Mouse (Mus musculus) embryonic facial prominence, embryonic 14.5 days (tissue): ENCODE measurements around the gene Kalrn. TPM values are rescaled to one million over a fixed set of nuclear protein-coding genes. Genes with fewer than 3 reads are reported as not detected.
A peak's percentile ranks its signal among the peaks of the same experiment; 100 is the strongest.

Experiments
- ATAC-seq: fragments of 200-750 bp; cut with Nextera tagmentation; 2 replicates; pipeline ENCODE4 v1.8.0; 2017; ENCODE audit warnings: low read depth, moderate number of reproducible peaks, moderate TSS enrichment
- DNase-seq: peaks from one replicate; pipeline ENCODE4 v3.0.0-alpha.2; 2015; ENCODE audit warnings: low spot score
- H3K27ac ChIP-seq: fragments of 300-500 bp; sonication (generic); replicated peaks from 2 replicates; pipeline ENCODE4 v1.5.1; 2014; ENCODE audit warnings: low read depth, mild to moderate bottlenecking, low read length, moderate library complexity
- H3K27me3 ChIP-seq: fragments of 300-500 bp; sonication (generic); replicated peaks from 2 replicates; pipeline ENCODE4 v1.6.1; 2014; ENCODE audit warnings: low read length; ENCODE audit not compliant: control insufficient read depth, insufficient read depth
- H3K36me3 ChIP-seq: fragments of 300-500 bp; sonication (generic); 2 replicates; pipeline ENCODE4 v1.6.1; 2014; ENCODE audit warnings: low read length, mixed read lengths; ENCODE audit not compliant: control insufficient read depth, insufficient read depth
- H3K4me1 ChIP-seq: fragments of 300-500 bp; sonication (generic); 2 replicates; pipeline ENCODE4 v1.6.1; 2014; ENCODE audit warnings: antibody characterized with exemption, low read length; ENCODE audit not compliant: control insufficient read depth, insufficient read depth
- H3K4me2 ChIP-seq: fragments of 300-500 bp; sonication (generic); 2 replicates; pipeline ENCODE4 v1.6.1; 2014; ENCODE audit warnings: low read depth, mild to moderate bottlenecking, low read length, moderate library complexity, mixed read lengths
- H3K4me3 ChIP-seq: fragments of 300-500 bp; sonication (generic); 2 replicates; pipeline ENCODE4 v1.5.1; 2014; ENCODE audit warnings: low read depth, mild to moderate bottlenecking, low read length
- H3K9ac ChIP-seq: fragments of 300-500 bp; sonication (generic); 2 replicates; pipeline ENCODE4 v1.6.1; 2014; ENCODE audit warnings: low read depth, mild to moderate bottlenecking, low read length, moderate library complexity, mixed read lengths
- H3K9me3 ChIP-seq: fragments of 300-500 bp; sonication (generic); 2 replicates; pipeline ENCODE4 v1.6.1; 2016; ENCODE audit warnings: low read length; ENCODE audit not compliant: control insufficient read depth
- WGBS: fragments of 180-500 bp; shearing (Covaris S2); extraction: QIAGEN DNeasy Blood & Tissue Kit; methylation state at CpG from one replicate; pipeline ENCODE4 v1.1.7; 2014; 5-methylcytosine and 5-hydroxymethylcytosine counted together
- polyA plus RNA-seq: library from polyadenylated mRNA; unstranded; fragments of >200 nt; fragmentation: Nextera tagmentation; extraction: Ambion mirVana; gene quantifications from 2 replicates; pipeline ENCODE4 v1.2.1, GENCODE M21; 2014

The Kalrn gene
- polyA plus RNA-seq, 1 experiment from 2014 or later, result 12.2 TPM

DNA sequence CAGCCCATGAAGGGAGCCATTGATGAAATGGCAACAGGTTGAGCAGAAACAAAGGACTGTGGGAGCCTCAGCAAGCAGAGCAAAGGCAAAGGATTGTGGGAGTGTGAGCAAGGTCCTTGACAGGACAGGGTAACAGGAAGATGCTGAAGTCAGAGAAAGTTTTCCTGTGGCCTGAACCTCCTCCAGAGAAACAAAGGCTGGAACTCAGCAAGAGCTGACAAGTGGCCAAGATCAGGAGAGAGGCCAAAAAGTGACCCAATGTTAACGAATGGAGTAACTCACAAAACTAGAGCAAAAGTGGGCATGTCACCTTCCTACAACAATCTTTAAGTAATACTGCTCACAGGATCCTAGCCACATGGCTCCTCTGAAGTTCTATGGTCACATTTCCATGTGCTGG is 172.1 kb downstream of the Kalrn start:
- 93% methylated on average over 1 of the region's 1 CpGs for WGBS
- no peaks in the 10 kb centered on the region for H3K4me1 ChIP-seq
- no peak overlapping the region for H3K4me3 ChIP-seq
- DNase-seq (no peak), ATAC-seq (no peak)
- H3K9me3 ChIP-seq, result no peaks in the 10 kb centered on the region
- no peak overlapping the region for H3K27ac ChIP-seq
- no peak overlapping the region for H3K9ac ChIP-seq
- no peaks in the 10 kb centered on the region for H3K36me3 ChIP-seq
- no peak overlapping the region for H3K4me2 ChIP-seq
- no peaks in the 10 kb centered on the region for H3K27me3 ChIP-seq

DNA sequence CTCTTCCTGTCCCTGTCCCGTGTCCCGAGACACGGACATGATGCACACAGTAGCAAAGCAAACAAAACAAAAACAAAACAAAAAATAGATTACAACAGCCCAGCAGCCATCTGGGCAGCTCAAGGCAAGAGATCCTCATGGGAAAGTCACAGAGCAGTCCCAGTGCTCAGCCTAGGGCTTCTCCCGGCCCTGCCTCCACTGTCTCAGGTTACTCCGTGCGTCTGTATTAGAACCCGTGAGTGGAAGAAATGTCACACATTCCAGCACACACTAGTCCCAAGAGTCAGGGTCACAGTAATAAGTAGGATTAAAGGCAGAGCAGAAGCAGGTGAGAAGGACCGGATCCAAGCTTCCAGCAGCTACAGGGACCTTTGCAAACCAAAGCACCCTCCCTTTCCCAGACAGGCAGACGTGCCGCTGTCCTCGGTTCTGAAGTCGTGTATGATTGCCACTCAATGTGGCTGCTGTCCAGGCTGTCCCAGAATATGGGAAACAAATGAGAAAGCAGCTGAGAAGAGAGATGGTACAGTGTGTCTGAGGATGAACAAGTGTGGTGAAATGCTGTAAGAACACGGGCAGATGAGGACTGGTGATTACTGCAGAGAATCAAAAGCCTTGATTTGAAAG is 173.1 kb downstream of the Kalrn start:
- 32% methylated on average over 13 of the region's 13 CpGs for WGBS
- DNase-seq, result peak; percentile 87
- Histone ChIP-seq H3K27ac (no peak overlapping the region), H3K4me2 (no peak overlapping the region), H3K4me1 (no peaks in the 10 kb centered on the region), H3K9me3 (no peaks in the 10 kb centered on the region), H3K36me3 (no peaks in the 10 kb centered on the region), H3K9ac (no peak overlapping the region), H3K4me3 (no peak overlapping the region), H3K27me3 (no peaks in the 10 kb centered on the region)
- 0 out of 2 replicates have a peak, but pooled peaks have one; percentile 47 for ATAC-seq

- no peak overlapping the region for H3K9ac ChIP-seq
- no peak for ATAC-seq
- H3K36me3 ChIP-seq, result no peaks in the 10 kb centered on the region
- no peak overlapping the region for H3K4me3 ChIP-seq
- H3K27ac ChIP-seq, result no peak overlapping the region
- no peak overlapping the region for H3K4me2 ChIP-seq
- H3K4me1 ChIP-seq, result no peaks in the 10 kb centered on the region
- H3K9me3 ChIP-seq, result no peaks in the 10 kb centered on the region
- peak; percentile 64 for DNase-seq
- H3K27me3 ChIP-seq, result no peaks in the 10 kb centered on the region
Observed at GRCm38 (mm10) chr16:34395221-34395811, 178.0 kb downstream of the Kalrn start.

DNA sequence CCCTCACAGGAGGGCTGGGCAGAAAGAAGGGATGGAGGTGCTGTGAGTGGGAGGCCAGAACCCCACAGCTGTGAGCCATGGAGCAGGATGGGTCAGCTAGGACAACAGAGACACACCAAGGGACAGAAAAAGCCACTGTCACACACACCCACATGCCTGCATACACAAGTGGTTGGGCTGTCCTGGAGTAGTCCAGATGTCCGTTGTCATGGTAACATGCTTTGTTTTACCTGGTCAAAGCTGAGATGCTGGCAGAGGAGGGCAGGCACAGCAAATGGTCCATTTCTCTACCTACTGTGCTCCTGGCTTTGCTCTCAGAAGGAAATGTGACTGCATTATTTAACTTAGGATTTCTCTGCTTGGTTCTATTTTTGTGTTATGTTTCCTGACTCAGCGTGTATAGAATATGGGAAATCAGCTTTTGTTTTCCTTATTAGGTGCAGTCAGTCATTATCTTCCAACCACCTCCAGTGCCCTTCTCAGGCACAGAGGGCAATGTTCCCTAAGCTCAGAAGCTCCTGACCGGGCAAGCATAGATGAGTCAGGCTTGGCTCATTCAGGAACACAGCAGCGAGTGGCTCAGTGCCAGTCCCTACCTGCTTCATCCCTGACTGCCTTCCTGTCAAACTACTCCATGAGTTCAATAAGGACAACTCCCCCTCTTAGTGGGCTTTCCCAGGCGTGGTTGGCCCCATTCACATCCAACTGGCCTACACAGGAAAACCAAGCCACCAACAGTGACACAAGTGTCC is 183.6 kb downstream of the Kalrn start:
- H3K9me3 ChIP-seq, result no peaks in the 10 kb centered on the region
- no peaks in the 10 kb centered on the region for H3K27me3 ChIP-seq
- WGBS, result 82% methylated on average over 5 of the region's 5 CpGs
- H3K4me3 ChIP-seq, result no peak overlapping the region
- H3K4me1 ChIP-seq, result no peaks in the 10 kb centered on the region
- H3K27ac ChIP-seq, result no peak overlapping the region
- no peak for DNase-seq
- H3K4me2 ChIP-seq, result no peak overlapping the region
- ATAC-seq, result no peak
- H3K36me3 ChIP-seq, result no peaks in the 10 kb centered on the region
- H3K9ac ChIP-seq, result no peak overlapping the region

- Histone ChIP-seq H3K4me1 (no peaks in the 10 kb centered on the region), H3K4me3 (no peak overlapping the region), H3K27me3 (no peaks in the 10 kb centered on the region), H3K4me2 (no peak overlapping the region), H3K9ac (no peak overlapping the region), H3K9me3 (no peaks in the 10 kb centered on the region), H3K36me3 (no peaks in the 10 kb centered on the region), H3K27ac (no peak overlapping the region)
- WGBS, result 83% methylated on average over 6 of the region's 6 CpGs
- DNase-seq, result no peak
- no peak for ATAC-seq
Observed at GRCm38 (mm10) chr16:34388871-34389270, 184.5 kb downstream of the Kalrn start.

DNA sequence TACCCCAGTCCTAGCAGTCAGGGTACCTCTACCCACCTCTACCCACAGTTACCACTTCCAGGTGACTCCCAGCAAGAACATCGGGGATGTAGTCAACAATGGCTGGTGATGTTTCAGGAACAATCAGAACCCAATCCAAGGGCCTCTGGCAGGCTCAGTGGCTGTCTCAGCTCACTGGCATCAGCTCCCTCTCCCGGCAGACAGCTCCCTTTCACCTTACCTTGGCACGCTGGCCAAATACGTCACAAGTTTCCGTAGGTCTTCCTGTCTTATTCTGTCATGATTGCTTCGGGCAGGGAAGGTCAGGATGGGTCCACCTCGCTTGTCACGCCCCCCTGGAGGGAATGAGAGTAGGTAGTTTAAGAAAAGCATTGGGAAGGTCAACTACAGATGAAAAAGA is 188.3 kb downstream of the Kalrn start:
- no peak for DNase-seq
- WGBS, result 86% methylated on average over 8 of the region's 8 CpGs

GRCm38 (mm10) chr16:34382992-34383391 is 190.3 kb downstream of the Kalrn start:
- DNase-seq (no peak), ATAC-seq (peak; percentile 50; the same call in 1 of the 2 replicates)
- Histone ChIP-seq H3K4me2 (no peak overlapping the region), H3K27ac (no peak overlapping the region), H3K9me3 (no peaks in the 10 kb centered on the region), H3K9ac (no peak overlapping the region), H3K36me3 (no peaks in the 10 kb centered on the region), H3K27me3 (no peaks in the 10 kb centered on the region), H3K4me1 (no peaks in the 10 kb centered on the region), H3K4me3 (no peak overlapping the region)
- 88% methylated on average over 3 of the region's 4 CpGs for WGBS

More for the DNA sequence above, 188.3 kb downstream of the Kalrn start:
- Histone ChIP-seq H3K9ac (no peak overlapping the region), H3K4me2 (no peak overlapping the region), H3K27ac (no peak overlapping the region), H3K27me3 (no peaks in the 10 kb centered on the region), H3K36me3 (no peaks in the 10 kb centered on the region), H3K9me3 (no peaks in the 10 kb centered on the region), H3K4me1 (no peaks in the 10 kb centered on the region), H3K4me3 (no peak overlapping the region)
- no peak for ATAC-seq

GRCm38 (mm10) chr16:34376166-34376857 is 197.0 kb downstream of the Kalrn start:
- no peak for ATAC-seq
- Histone ChIP-seq H3K9ac (no peak overlapping the region), H3K36me3 (no peaks in the 10 kb centered on the region), H3K4me3 (no peak overlapping the region), H3K27ac (no peak overlapping the region), H3K9me3 (no peaks in the 10 kb centered on the region), H3K4me1 (0 out of 2 replicates have a peak, but pooled peaks cover 2% of the 10 kb centered on the region), H3K27me3 (no peaks in the 10 kb centered on the region), H3K4me2 (no peak overlapping the region)
- 66% methylated on average over 12 of the region's 12 CpGs for WGBS
- no peak for DNase-seq
